Mouse (Mus musculus): Measurements from ENCODE around the gene Plcd3.

The Plcd3 gene

DNA sequence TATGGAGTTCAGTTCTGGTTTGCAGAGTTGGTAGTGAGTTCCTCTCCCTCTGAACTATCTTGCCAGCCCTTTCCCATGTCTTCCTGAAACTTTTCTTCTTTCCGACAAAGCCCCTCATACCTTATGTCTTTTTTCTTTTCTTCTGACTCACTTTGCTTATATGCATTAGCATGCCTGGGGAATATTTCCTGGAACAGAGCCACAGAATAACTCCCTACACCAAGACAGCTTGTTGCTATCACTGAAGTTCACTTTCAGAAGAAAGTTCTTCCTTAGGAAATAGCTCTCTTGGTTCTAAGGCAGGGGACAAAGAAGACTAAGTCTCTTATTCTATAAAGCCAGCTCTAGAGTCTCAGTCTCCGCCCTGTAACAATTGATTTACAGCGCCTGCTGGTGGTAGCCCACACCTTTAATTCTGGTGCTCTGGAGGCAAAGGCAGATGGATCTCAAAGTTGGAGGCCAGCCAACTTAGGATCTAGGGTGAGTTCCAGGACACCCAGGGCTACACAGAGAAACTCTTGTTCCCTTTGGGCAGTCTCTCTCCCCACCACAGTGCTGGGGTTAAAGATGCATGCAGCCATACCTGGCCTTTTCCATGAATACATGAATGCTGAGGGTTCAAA, 80.6 kb downstream of the Plcd3 start:
- DNase-seq (ENCODE audit: low read depth, low spot score), result no peak

All from R1 (cell line).